Mouse (Mus musculus): ENCODE measurements at regions not wholly inside any gene's neighbourhood (a gene's known extent, or its start where the extent isn't known, plus 50 kb on each side); places are given as distances from the start of the nearest gene placed in this dataset.

DNA sequence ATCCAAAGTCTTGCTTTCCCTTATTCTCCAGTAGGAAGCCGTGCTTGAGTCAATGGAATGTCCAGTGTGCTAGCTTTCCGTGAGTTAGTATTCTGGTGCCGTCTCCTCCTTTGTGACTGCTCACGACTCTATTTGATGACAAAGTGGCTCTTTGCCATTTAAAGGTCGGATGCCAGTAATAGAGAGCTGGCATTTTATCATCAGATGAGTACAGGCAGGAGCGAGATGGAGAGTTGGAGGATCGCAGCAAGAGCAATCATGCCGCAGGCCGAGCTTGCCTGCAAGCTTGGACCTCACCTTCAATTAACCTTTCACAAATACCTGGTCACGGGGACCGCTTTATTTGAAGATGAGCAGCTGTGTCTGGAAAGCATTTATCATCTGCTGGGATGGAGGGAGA, 291.8 kb downstream of the Hs3st3b1 start:
- DNase-seq, result no peak

DNA sequence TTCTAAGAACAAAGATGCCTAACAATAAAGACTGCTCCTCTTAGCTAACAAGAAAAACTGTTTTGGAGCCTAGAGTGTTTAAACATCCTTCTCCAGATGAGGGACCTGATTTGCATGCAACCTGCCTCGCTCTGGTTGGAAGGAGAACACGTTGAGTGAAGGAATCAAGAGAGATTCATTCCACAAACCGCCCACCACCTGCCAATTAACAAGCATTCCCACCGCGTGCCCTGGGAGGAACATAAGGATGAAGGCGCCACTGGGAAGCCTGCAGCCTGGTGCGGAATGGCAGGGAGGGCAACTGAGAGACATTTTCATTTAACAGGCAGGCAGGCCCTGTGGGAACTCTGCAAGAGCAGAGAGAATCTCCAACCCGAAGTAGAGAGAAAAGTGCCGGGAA, 265.0 kb downstream of the Hs3st3b1 start:
- DNase-seq, result no peak

DNA sequence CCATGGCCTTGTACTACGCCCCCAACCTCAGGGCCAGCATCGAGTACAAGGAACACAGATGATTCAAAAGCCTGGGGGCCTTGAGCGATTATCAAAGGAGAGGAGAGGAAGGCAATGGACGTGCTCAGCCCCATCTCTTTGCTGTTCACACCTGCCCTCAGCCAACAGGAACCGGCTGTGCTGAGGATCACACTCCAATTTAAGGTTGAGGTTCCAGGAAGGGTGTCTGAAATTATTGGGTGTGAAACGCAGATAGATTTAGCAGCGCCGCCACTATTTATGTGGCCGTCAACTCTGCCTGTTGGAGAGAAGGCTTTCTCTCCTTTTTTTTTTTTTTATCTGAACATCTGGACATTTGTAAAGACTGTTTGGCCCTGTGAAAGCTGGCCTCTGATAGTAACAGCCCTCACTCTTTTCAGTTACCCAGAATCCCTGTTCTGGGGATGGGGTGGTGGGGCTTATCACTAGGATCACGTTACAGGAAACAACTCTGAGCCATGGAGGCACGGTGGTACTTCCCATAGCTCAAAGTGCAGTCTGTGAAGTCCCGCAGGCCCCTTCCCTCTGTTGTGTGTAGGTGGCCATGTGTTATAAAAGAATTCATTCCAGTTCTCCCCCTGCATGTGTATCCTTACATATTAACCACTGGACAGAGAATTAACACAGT, 256.7 kb downstream of the Hs3st3b1 start:
- DNase-seq, result no peak

- no peak for DNase-seq
Observed at GRCm38 (mm10) chr11:63670477-63670876, 251.6 kb downstream of the Hs3st3b1 start.

GRCm38 (mm10) chr11:63671816-63672215, 250.3 kb downstream of the Hs3st3b1 start:
- DNase-seq, result no peak

DNA sequence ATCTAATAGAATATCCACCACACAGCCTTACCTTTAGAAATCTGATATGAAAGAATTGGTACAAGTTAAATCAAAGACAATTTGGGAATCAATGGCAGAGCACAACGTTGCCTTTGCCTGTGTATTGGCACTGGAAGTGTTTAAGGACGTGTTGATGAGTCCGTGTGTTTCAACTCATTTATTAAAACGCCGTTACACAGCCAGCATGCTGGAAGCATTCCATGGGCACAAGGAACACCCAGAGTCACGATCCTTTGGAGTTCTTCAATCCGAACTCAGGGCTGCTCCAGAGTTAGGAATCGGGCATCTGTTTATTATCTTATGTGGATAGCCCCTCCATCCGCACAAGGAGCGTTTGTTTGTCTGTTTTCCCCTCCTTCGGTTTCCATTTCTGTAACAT, 244.2 kb downstream of the Hs3st3b1 start:
- no peak for DNase-seq

DNA sequence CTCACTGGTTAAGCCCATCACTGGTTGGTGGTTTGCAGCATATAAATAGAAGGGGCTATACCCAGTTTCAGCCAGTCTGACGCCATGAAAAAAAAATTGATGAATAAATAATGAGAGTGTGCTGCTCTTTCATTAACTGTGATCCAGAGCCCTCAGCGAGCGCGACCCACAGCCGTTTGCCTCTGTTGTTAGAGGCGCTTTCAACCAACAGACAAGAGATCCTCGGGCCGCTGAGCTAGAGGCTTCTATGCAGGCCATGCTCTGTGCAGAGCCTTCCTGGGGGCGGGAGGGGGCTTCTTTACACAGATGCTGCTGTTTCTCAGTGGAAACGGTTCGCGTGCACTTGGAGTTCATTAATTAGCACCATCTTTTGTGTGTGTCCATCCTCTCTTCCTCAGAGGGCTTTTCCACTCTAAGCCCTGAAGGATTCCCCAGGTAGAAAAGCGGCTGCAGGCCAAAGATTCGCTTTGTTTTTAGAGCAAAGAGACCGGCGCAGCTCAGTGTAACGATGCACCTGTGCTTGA, 243.6 kb downstream of the Hs3st3b1 start:
- no peak for DNase-seq

DNA sequence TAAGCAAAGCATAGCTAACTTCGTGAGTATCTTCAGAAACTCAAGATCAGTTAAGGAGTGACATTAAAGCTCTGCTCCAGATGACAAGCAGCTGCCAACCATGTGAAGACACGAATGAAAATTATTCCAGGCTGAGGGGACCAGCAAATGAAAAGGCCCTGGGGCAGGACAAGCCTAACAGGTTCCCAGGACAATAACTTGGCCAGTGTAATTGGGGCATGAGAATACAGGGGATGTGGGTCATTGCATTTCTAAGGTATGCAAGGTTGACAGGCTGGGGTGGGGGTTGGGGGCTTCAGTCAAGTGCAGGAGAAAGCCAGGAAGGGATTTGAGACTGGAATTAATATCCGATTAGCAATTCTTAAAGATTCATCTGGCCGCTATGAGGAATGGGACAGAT, 242.6 kb downstream of the Hs3st3b1 start:
- no peak for DNase-seq

- DNase-seq, result no peak
Observed at GRCm38 (mm10) chr11:63684228-63684980, 237.7 kb downstream of the Hs3st3b1 start.

DNA sequence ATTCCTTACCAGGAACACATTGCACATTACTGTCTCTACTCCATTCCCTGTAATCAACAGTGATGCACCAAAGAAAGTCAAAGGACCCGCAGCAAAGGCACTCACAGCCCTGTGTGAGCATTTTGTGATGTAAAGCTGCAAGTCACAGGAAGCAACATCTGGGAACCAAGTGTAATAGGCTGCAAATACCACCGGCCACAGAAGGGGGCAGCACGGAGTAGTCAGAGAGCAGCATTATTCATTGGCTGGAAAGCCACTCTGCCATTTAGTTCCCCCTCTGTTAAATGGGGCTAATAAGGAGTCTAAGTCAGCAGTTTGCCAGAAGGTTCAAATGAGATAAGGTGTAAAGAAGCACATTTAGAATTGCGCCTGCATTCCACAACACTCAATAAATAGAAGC, 231.0 kb downstream of the Hs3st3b1 start:
- peak; percentile 8 to 15 for DNase-seq

DNA sequence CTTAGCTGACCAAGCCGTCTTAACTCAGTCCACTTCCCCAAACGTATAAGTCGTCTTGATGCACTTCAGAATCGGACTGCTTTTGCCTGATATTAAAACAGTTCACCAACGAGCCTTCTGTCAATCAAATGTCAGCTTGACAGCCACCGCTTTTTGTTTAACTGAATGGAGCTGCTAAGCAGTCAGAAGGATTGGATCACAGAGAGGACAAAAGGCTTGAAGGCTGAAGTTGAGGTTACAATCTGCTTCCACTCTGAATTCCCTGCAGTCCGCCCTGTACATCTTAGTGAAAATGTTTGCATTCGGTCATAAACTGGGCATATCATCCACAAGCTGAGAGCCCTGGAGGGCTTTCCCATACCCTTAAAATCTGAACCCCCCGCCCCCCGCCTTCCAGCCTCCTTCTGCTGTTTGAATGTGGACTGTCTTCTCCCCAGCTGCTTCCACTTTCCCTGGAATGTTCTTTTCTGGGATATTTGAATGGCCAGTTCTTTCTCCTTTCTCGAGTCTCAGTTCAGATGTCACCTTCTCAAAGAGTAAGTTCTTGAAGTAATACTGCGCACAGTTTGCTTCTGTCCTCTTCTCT, 217.0 kb downstream of the Hs3st3b1 start:
- DNase-seq, result no peak

DNA sequence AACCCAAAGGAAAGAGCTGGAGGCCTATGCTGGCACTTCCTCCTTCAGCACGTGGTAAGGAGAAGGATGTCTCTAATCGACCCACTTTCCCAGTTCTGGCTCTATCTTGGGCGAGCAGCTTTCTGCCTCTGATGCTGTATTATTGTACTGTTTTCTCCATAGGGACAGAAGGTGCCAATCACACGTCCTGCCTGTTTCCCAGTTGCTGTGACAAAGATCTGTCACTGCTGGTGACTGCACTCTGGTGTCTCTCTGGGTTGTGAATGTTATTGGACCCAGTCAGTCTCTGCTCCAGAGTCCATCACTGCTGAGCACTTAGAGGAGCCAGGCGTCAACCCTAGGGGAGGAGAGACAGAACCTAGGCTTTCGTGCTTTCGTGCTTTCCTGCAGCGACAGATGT, 216.0 kb downstream of the Hs3st3b1 start:
- DNase-seq, result no peak

- DNase-seq, result no peak
Observed at GRCm38 (mm10) chr11:63707093-63707492, 215.0 kb downstream of the Hs3st3b1 start.

- peak; percentile 28 to 36 for DNase-seq
Observed at GRCm38 (mm10) chr11:63708412-63708811, 213.7 kb downstream of the Hs3st3b1 start.

DNA sequence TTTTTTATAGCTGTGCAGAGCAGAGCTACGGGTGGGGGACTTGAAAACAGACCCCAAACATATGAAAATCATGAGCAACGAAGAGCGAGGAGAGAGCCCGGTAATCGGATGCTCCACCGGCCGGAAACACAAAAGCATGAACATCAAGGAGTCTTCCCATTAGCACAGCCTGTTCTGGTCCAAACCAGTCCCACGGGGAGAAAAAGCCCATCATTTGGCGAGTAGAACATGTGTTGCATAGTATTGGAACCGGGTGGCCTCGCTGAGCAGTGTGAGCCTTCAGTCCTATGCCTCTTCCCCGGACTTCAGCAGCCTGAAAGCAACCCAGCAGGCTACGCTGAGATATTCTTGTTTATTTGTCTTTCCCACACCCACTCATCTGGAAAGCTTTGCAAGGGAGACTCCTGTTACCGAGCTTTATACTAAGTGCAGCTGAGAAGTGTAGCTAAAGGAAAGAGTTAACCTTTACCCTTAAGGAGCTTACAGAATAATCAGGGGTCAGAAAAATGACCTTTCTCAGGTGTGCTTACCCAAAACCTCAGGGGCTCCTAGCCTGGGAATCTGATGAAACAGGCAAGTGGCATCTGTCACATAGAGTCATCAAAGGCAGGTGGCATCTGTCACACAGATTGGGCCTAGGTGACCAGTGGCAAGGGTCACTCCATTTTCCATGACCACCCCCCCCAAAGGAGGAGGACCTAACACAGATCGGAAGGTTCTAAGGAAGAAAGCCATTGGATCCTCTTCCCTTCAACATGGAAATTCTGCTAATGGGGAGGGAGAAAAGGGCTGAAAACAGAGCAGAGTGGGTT, 209.8 kb downstream of the Hs3st3b1 start:
- DNase-seq, result no peak

- DNase-seq, result no peak
Observed at GRCm38 (mm10) chr11:63722261-63722660, 199.8 kb downstream of the Hs3st3b1 start.

- DNase-seq, result peak in 1 of 2 experiments; percentile 15
Observed at GRCm38 (mm10) chr11:63730880-63731279, 191.2 kb downstream of the Hs3st3b1 start.

DNA sequence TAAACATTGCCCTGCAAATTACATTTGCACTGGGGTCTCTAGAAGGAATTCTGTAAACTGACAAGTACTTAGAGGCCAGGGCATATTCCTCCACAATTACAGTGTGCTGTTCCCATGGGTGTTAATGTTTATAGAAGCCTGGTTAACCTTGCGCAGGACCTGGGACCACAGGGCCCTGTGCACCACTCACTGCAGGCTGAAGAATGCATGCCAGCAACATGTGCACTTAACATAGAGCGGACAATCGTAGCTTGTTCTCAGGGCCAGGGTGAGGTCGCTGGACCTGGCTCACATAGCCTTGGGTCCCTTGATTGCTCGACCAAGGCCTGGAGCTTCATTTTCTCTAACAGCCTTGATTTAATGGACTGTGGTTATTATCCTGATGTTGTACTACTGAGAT, 168.8 kb downstream of the Hs3st3b1 start:
- no peak for DNase-seq

DNA sequence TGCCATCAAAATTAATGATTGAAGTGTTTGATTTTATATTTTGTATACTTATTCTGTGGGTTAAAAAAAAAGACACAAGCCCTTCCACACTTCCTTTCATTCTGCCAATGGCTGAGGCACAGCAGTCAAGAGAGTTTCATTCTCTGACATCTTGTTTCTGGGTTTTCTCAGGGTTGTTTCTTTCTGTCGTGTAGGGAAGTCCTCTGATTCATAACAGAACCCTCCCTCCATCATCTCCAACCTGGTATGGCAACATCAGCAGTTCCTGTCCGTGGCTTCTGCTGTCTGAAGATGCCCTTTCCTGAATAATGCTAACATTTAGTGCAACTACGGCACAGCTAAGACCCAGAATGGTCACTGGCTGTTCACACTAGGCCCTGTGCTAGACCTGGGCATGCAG, 167.3 kb downstream of the Hs3st3b1 start:
- no peak for DNase-seq

GRCm38 (mm10) chr11:63758313-63758712, 163.8 kb downstream of the Hs3st3b1 start:
- DNase-seq, result peak; percentile 4 to 6

DNA sequence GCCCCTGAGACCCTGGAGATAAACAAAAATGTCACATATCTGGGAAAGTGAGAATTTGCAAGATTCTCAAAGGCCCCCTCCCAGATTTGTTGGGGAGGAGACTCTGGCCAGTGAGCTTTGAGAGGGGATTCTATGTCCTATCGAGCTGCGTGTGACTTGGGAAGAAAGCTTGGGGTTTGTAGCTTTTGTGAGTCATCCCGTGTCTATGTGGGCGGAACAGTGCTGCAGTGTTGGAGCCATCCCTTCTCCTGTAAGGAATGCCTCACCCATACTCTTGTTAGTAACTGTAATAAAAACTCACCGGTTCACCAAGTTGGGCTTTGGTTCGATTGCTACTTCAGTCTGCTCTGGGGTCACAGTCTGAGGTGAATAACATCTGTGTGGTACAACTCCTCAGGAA, 160.5 kb downstream of the Hs3st3b1 start:
- no peak for DNase-seq

DNA sequence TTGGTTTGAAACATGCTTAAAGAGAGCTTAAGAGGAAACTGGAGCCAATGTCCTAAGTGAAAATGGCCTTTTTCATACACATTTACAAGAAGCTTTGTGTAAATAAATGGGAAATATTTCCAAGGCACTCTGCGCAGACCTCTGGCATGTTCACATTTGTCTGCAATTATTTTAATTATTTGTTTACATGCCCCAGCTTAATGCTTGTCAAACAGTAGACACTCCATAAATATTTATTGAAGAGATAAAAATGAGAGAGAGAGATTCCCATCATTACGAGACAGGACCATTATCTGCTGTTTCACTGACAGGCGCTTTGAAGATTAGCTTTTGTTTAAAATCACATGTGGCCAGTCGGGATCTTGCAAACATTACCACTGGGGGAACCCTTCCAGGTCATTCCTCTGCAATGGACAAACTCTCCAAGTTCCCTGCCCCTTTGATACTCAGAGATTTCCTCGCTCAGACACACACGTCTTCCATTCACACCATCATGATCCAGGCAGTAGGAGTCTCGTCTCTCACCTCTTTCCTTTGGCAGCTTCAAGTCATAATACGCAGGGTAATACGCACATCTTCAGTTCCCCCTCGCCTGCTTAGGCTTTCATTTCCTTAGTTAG, 154.3 kb downstream of the Hs3st3b1 start:
- no peak for DNase-seq

DNA sequence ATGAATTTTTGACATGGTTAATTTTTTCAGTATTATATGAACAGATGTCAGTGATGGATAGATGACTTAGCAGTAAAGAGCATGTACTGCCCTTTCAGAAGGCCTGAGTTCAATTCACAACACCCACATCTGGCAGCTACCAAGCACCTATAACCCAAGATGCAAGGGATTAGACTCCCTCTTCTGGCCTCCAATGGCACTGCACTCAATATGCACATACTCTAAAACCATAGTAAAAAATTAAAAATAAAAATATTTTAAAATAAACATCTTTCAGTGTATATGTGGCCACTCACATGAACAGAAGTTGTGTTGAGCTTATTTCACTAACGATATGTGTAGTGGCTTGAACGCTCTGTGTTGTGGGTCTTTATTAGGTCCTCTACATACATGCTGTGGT, 152.4 kb downstream of the Hs3st3b1 start:
- no peak for DNase-seq

Measured in lung, adult 18-20 months (tissue).